ENCODE assay signal across 9 mouse cellular contexts in genomic region chr6:136490516-136491475, GRCm38 (mm10).
DNase-seq lines count a peak whose midpoint lies in the region.
"Had no signal": no experiment of that assay in that cellular context is flagged by ENCODE, and none has a peak within 500 bp of the region (broad histone marks: within the 10 kb centered on the region; RNA-seq: fewer than 3 reads in every experiment).

No protein-coding gene starts in this region.

- peak; percentile 48 for DNase-seq in kidney, postnatal 10 days
- no peak for DNase-seq in kidney, adult 11 months
- peak; percentile 81 for DNase-seq in ZHBTc4 (ENCODE audit: low read depth, low spot score)
- DNase-seq in lung, postnatal 36 days = peak; percentile 65
- DNase-seq in thymus, postnatal 4 days = peak; percentile 61
- no peak for DNase-seq in layer of hippocampus, adult 11-12 months (ENCODE audit: low spot score)
- no peak for DNase-seq in cerebellum, postnatal 4 days (ENCODE audit: low spot score in 2 of 2)
- DNase-seq: cerebellum, adult 11-12 months; liver had no signal

Comparison
In these comparisons a context has a peak if more than half of its experiments do, and no peak if none do; other contexts are left out.
1. DNase-seq: peak in kidney, postnatal 10 days (single experiment), ZHBTc4 (single experiment), lung, postnatal 36 days (single experiment) and thymus, postnatal 4 days (single experiment); none in kidney, adult 11 months (single experiment), layer of hippocampus, adult 11-12 months (single experiment) and cerebellum, postnatal 4 days (0 of 2).